Mouse (Mus musculus): ENCODE measurements at regions not wholly inside any gene's neighbourhood (a gene's known extent, or its start where the extent isn't known, plus 50 kb on each side); places are given as distances from the start of the nearest gene placed in this dataset.
A peak's percentile ranks its signal among the peaks of the same experiment; 100 is the strongest.

GRCm38 (mm10) chr4:106228534-106228933, 87.5 kb upstream of the Usp24 start:
- no peak for TF ChIP-seq GATA1 (IDR thresholded peaks at IDR 0.05; ENCODE audit: low read length)

GRCm38 (mm10) chr4:106229526-106229925, 86.5 kb upstream of the Usp24 start:
- no peak for TF ChIP-seq GATA1 (IDR thresholded peaks at IDR 0.05; ENCODE audit: low read length)

- TF ChIP-seq GATA1 (IDR thresholded peaks at IDR 0.05; ENCODE audit: low read length), result peak; percentile 21
Measured at GRCm38 (mm10) chr4:106232499-106232970, 83.5 kb upstream of the Usp24 start.

- TF ChIP-seq GATA1 (IDR thresholded peaks at IDR 0.05; ENCODE audit: low read length), result no peak
Measured at GRCm38 (mm10) chr4:106244384-106244819, 71.6 kb upstream of the Usp24 start.

- no peak for TF ChIP-seq GATA1 (IDR thresholded peaks at IDR 0.05; ENCODE audit: low read length)
Measured at GRCm38 (mm10) chr4:106244826-106245510, 71.0 kb upstream of the Usp24 start.

GRCm38 (mm10) chr4:106246695-106247094, 69.3 kb upstream of the Usp24 start:
- no peak for TF ChIP-seq GATA1 (IDR thresholded peaks at IDR 0.05; ENCODE audit: low read length)

GRCm38 (mm10) chr4:106247398-106247797, 68.6 kb upstream of the Usp24 start:
- TF ChIP-seq GATA1 (IDR thresholded peaks at IDR 0.05; ENCODE audit: low read length), result no peak

GRCm38 (mm10) chr4:106248272-106248671, 67.7 kb upstream of the Usp24 start:
- no peak for TF ChIP-seq GATA1 (IDR thresholded peaks at IDR 0.05; ENCODE audit: low read length)

GRCm38 (mm10) chr4:106249028-106249782, 66.8 kb upstream of the Usp24 start:
- TF ChIP-seq GATA1 (IDR thresholded peaks at IDR 0.05; ENCODE audit: low read length), result peak; percentile 89

- TF ChIP-seq GATA1 (IDR thresholded peaks at IDR 0.05; ENCODE audit: low read length), result no peak
Measured at GRCm38 (mm10) chr4:106250048-106250447, 66.0 kb upstream of the Usp24 start.

- TF ChIP-seq GATA1 (IDR thresholded peaks at IDR 0.05; ENCODE audit: low read length), result no peak
Measured at GRCm38 (mm10) chr4:106251430-106251829, 64.6 kb upstream of the Usp24 start.

- no peak for TF ChIP-seq GATA1 (IDR thresholded peaks at IDR 0.05; ENCODE audit: low read length)
Measured at GRCm38 (mm10) chr4:106252946-106253345, 63.1 kb upstream of the Usp24 start.

- TF ChIP-seq GATA1 (IDR thresholded peaks at IDR 0.05; ENCODE audit: low read length), result no peak
Measured at GRCm38 (mm10) chr4:106254761-106255475, 61.1 kb upstream of the Usp24 start.

GRCm38 (mm10) chr4:106255959-106256609, 59.9 kb upstream of the Usp24 start:
- TF ChIP-seq GATA1 (IDR thresholded peaks at IDR 0.05; ENCODE audit: low read length), result no peak

GRCm38 (mm10) chr4:106261404-106261803, 54.6 kb upstream of the Usp24 start:
- no peak for TF ChIP-seq GATA1 (IDR thresholded peaks at IDR 0.05; ENCODE audit: low read length)

Data from G1E-ER4 (cell line).